Mouse (Mus musculus) ES-Bruce4 (cell line): ENCODE results near the gene Selenon.

Experiments used
- CTCF ChIP-seq: IDR thresholded peaks from one replicate; pipeline ENCODE4 v1.8.1; 2011; ENCODE audit warnings: low read depth, low read length
- POLR2A ChIP-seq: IDR thresholded peaks from one replicate; pipeline ENCODE4 v1.8.1; 2011; ENCODE audit warnings: low read length; ENCODE audit not compliant: insufficient read depth

GRCm38 (mm10) chr4:134558570-134559113, 6.7 kb upstream of the Selenon start:
- TF ChIP-seq CTCF (no peak), POLR2A (no peak)
